Mouse (Mus musculus): ENCODE measurements around the gene Lpcat1. TPM values are rescaled to one million over a fixed set of nuclear protein-coding genes. Genes with fewer than 3 reads are reported as not detected.

The Lpcat1 gene
- total and polyA plus RNA-seq, 3 experiments: 0.05 to 42.1 TPM; not detected in 1

GRCm38 (mm10) chr13:73488105-73488504 is 21.1 kb downstream of the Lpcat1 start:
- DNase-seq (ENCODE audit: low spot score) (no peak), ATAC-seq (ENCODE audit: extremely low read depth, insufficient number of reproducible peaks, low FRiP score, poor library complexity, severe bottlenecking) (no peak)
- Histone ChIP-seq H3K36me3 (replicated peaks) (no peaks in the 10 kb centered on the region), H3K27me3 (ENCODE audit: insufficient read depth, low read length) (no peaks in the 10 kb centered on the region), H3K9me3 (replicated peaks) (peaks cover 11% of the 10 kb centered on the region), H3K4me3 (ENCODE audit: low read depth, low read length) (no peak overlapping the region), H3K4me1 (ENCODE audit: insufficient read depth, low read depth, low read length) (no peaks in the 10 kb centered on the region)
- no peak for TF ChIP-seq POLR2AphosphoS5 (IDR thresholded peaks at IDR 0.05; ENCODE audit: insufficient replicate concordance, low read depth, low read length)
- TF ChIP-seq CTCF (IDR thresholded peaks at IDR 0.05; ENCODE audit: low read depth, low read length): no peak
- no peak for TF ChIP-seq GATA2 (IDR thresholded peaks at IDR 0.05; ENCODE audit: borderline replicate concordance, low read depth, low read length)
- no peak for TF ChIP-seq TAL1 (conservative IDR thresholded peaks at IDR 0.05; ENCODE audit: low read depth, low read length)
- no peak for TF ChIP-seq GATA1 (IDR thresholded peaks at IDR 0.05; ENCODE audit: borderline replicate concordance, low read length)

DNA sequence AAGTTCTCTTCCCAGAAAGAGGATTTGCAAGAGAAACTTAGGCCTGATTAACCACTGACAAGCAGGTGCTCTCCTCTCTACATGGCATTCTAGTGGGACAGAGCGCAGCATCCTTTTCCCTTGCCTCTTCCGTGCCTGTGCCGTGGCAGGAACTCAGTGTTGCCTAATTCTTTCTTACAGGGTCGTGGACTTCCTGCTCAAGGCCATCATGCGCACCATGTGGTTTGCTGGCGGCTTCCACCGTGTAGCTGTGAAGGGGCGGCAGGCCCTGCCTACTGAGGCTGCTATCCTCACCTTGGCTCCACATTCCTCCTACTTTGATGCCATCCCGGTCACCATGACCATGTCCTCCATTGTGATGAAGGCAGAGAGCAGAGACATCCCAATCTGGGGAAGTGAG is 21.7 kb downstream of the Lpcat1 start:
- ATAC-seq (ENCODE audit: extremely low read depth, insufficient number of reproducible peaks, low FRiP score, poor library complexity, severe bottlenecking) (no peak), DNase-seq (ENCODE audit: low spot score) (no peak)
- no peaks in the 10 kb centered on the region for H3K27me3 ChIP-seq (ENCODE audit: insufficient read depth, low read length)
- no peak overlapping the region for H3K4me3 ChIP-seq (ENCODE audit: low read depth, low read length)
- TF ChIP-seq CTCF (IDR thresholded peaks at IDR 0.05; ENCODE audit: low read depth, low read length) (no peak), GATA1 (IDR thresholded peaks at IDR 0.05; ENCODE audit: borderline replicate concordance, low read length) (no peak), POLR2AphosphoS5 (IDR thresholded peaks at IDR 0.05; ENCODE audit: insufficient replicate concordance, low read depth, low read length) (no peak), GATA2 (IDR thresholded peaks at IDR 0.05; ENCODE audit: borderline replicate concordance, low read depth, low read length) (no peak), TAL1 (conservative IDR thresholded peaks at IDR 0.05; ENCODE audit: low read depth, low read length) (no peak)
- peaks cover 11% of the 10 kb centered on the region for H3K9me3 ChIP-seq (replicated peaks)
- no peaks in the 10 kb centered on the region for H3K36me3 ChIP-seq (replicated peaks)
- no peaks in the 10 kb centered on the region for H3K4me1 ChIP-seq (ENCODE audit: insufficient read depth, low read depth, low read length)

- ATAC-seq (ENCODE audit: extremely low read depth, insufficient number of reproducible peaks, low FRiP score, poor library complexity, severe bottlenecking): no peak
- H3K9me3 ChIP-seq (replicated peaks): peaks cover 10% of the 10 kb centered on the region
- no peaks in the 10 kb centered on the region for H3K27me3 ChIP-seq (ENCODE audit: insufficient read depth, low read length)
- TF ChIP-seq CTCF (IDR thresholded peaks at IDR 0.05; ENCODE audit: low read depth, low read length) (no peak), GATA2 (IDR thresholded peaks at IDR 0.05; ENCODE audit: borderline replicate concordance, low read depth, low read length) (no peak), TAL1 (conservative IDR thresholded peaks at IDR 0.05; ENCODE audit: low read depth, low read length) (no peak), GATA1 (IDR thresholded peaks at IDR 0.05; ENCODE audit: borderline replicate concordance, low read length) (no peak), POLR2AphosphoS5 (IDR thresholded peaks at IDR 0.05; ENCODE audit: insufficient replicate concordance, low read depth, low read length) (no peak)
- H3K4me3 ChIP-seq (ENCODE audit: low read depth, low read length): no peak overlapping the region
- no peak for DNase-seq (ENCODE audit: low spot score)
- H3K36me3 ChIP-seq (replicated peaks): no peaks in the 10 kb centered on the region
- no peaks in the 10 kb centered on the region for H3K4me1 ChIP-seq (ENCODE audit: insufficient read depth, low read depth, low read length)
These were observed 23.0 kb downstream of the Lpcat1 start for GRCm38 (mm10) chr13:73489986-73490385.

DNA sequence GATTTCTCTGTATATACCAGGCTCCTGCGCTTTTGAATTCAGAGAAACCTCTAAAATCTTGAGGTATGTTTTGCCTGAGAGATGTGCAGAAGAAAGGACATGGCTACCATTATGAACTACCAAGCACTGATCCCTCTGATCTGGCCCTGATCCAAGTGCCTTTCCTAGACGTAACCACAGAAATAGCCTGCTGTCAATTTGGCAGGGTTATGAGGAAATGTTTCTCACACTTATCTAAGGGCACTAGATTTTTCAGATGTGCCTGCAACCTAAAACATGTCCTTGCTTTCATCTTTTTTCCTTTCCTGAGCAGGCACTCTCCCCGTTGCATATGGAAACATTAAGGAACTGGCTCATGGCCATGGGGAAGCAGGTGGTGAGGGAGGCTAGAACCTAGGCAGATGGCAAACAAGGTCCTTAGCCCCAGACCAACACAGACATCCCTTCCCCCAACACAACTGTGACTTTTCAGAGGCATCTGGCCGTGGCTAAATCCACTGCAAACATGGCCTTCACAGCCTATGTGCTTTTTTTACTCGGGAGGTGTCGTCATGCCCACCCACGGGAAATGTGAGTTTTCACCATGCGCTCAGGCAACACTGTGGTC is 23.7 kb downstream of the Lpcat1 start:
- Histone ChIP-seq H3K36me3 (replicated peaks) (no peaks in the 10 kb centered on the region), H3K4me3 (ENCODE audit: low read depth, low read length) (no peak overlapping the region), H3K27me3 (ENCODE audit: insufficient read depth, low read length) (no peaks in the 10 kb centered on the region), H3K9me3 (replicated peaks) (peaks cover 10% of the 10 kb centered on the region), H3K4me1 (ENCODE audit: insufficient read depth, low read depth, low read length) (no peaks in the 10 kb centered on the region)
- TF ChIP-seq TAL1 (conservative IDR thresholded peaks at IDR 0.05; ENCODE audit: low read depth, low read length) (no peak), GATA2 (IDR thresholded peaks at IDR 0.05; ENCODE audit: borderline replicate concordance, low read depth, low read length) (no peak), GATA1 (IDR thresholded peaks at IDR 0.05; ENCODE audit: borderline replicate concordance, low read length) (no peak), POLR2AphosphoS5 (IDR thresholded peaks at IDR 0.05; ENCODE audit: insufficient replicate concordance, low read depth, low read length) (no peak), CTCF (IDR thresholded peaks at IDR 0.05; ENCODE audit: low read depth, low read length) (no peak)
- no peak for DNase-seq (ENCODE audit: low spot score)
- no peak for ATAC-seq (ENCODE audit: extremely low read depth, insufficient number of reproducible peaks, low FRiP score, poor library complexity, severe bottlenecking)

- Histone ChIP-seq H3K36me3 (replicated peaks) (no peaks in the 10 kb centered on the region), H3K9me3 (replicated peaks) (peaks cover 7% of the 10 kb centered on the region), H3K4me3 (ENCODE audit: low read depth, low read length) (no peak overlapping the region), H3K27me3 (ENCODE audit: insufficient read depth, low read length) (no peaks in the 10 kb centered on the region), H3K4me1 (ENCODE audit: insufficient read depth, low read depth, low read length) (no peaks in the 10 kb centered on the region)
- TF ChIP-seq CTCF (IDR thresholded peaks at IDR 0.05; ENCODE audit: low read depth, low read length) (no peak), GATA2 (IDR thresholded peaks at IDR 0.05; ENCODE audit: borderline replicate concordance, low read depth, low read length) (no peak), GATA1 (IDR thresholded peaks at IDR 0.05; ENCODE audit: borderline replicate concordance, low read length) (no peak), TAL1 (conservative IDR thresholded peaks at IDR 0.05; ENCODE audit: low read depth, low read length) (no peak), POLR2AphosphoS5 (IDR thresholded peaks at IDR 0.05; ENCODE audit: insufficient replicate concordance, low read depth, low read length) (no peak)
- ATAC-seq (ENCODE audit: extremely low read depth, insufficient number of reproducible peaks, low FRiP score, poor library complexity, severe bottlenecking) (no peak), DNase-seq (ENCODE audit: low spot score) (no peak)
These were observed 26.2 kb downstream of the Lpcat1 start for GRCm38 (mm10) chr13:73493183-73493582.

- TF ChIP-seq GATA2 (IDR thresholded peaks at IDR 0.05; ENCODE audit: borderline replicate concordance, low read depth, low read length) (no peak), TAL1 (conservative IDR thresholded peaks at IDR 0.05; ENCODE audit: low read depth, low read length) (no peak), GATA1 (IDR thresholded peaks at IDR 0.05; ENCODE audit: borderline replicate concordance, low read length) (no peak), CTCF (IDR thresholded peaks at IDR 0.05; ENCODE audit: low read depth, low read length) (no peak), POLR2AphosphoS5 (IDR thresholded peaks at IDR 0.05; ENCODE audit: insufficient replicate concordance, low read depth, low read length) (no peak)
- Histone ChIP-seq H3K9me3 (replicated peaks) (0 out of 2 replicates have a peak, but pooled peaks cover 4% of the 10 kb centered on the region), H3K27me3 (ENCODE audit: insufficient read depth, low read length) (no peaks in the 10 kb centered on the region), H3K4me1 (ENCODE audit: insufficient read depth, low read depth, low read length) (no peaks in the 10 kb centered on the region), H3K4me3 (ENCODE audit: low read depth, low read length) (no peak overlapping the region), H3K36me3 (replicated peaks) (no peaks in the 10 kb centered on the region)
- DNase-seq (ENCODE audit: low spot score) (no peak), ATAC-seq (ENCODE audit: extremely low read depth, insufficient number of reproducible peaks, low FRiP score, poor library complexity, severe bottlenecking) (no peak)
These were observed 27.5 kb downstream of the Lpcat1 start for GRCm38 (mm10) chr13:73494528-73494927.
